Mouse (Mus musculus): ENCODE results near the gene Ect2. TPM values are rescaled to one million over a fixed set of nuclear protein-coding genes. Genes with fewer than 3 reads are reported as not detected.

Ect2 gene
- total and polyA plus RNA-seq, 2 experiments: 0.56 to 1.8 TPM

- Histone ChIP-seq H3K4me3 (ENCODE audit: insufficient read depth, low read depth, low read length) (no peak overlapping the region), H3K27ac (replicated peaks; ENCODE audit: insufficient read depth, low read depth, low read length) (no peak overlapping the region), H3K9ac (ENCODE audit: low read depth, low read length) (no peak overlapping the region), H3K36me3 (ENCODE audit: control insufficient read depth, insufficient read depth, low read length) (no peaks in the 10 kb centered on the region), H3K27me3 (ENCODE audit: control insufficient read depth, insufficient read depth, low read length) (no peaks in the 10 kb centered on the region), H3K4me1 (ENCODE audit: control insufficient read depth, insufficient read depth, low read length) (no peaks in the 10 kb centered on the region), H3K79me2 (ENCODE audit: control insufficient read depth, insufficient read depth, low read length) (no peaks in the 10 kb centered on the region)
- TF ChIP-seq POLR2A (IDR thresholded peaks at IDR 0.05; ENCODE audit: extremely low read depth, insufficient read depth, low read length) (no peak), CTCF (IDR thresholded peaks at IDR 0.05; ENCODE audit: low read depth, low read length) (no peak)
- DNase-seq (ENCODE audit: extremely low read depth, low read depth, low spot score): no peak
- WGBS: 94% methylated on average over 4 of the region's 4 CpGs
These were observed 44.6 kb downstream of the Ect2 start for GRCm38 (mm10) chr3:27109109-27109508.

GRCm38 (mm10) chr3:27107142-27107541 lies 46.5 kb downstream of the Ect2 start:
- no peak overlapping the region for H3K27ac ChIP-seq (replicated peaks; ENCODE audit: insufficient read depth, low read depth, low read length)
- no peak for DNase-seq (ENCODE audit: extremely low read depth, low read depth, low spot score)
- TF ChIP-seq POLR2A (IDR thresholded peaks at IDR 0.05; ENCODE audit: extremely low read depth, insufficient read depth, low read length): no peak
- TF ChIP-seq CTCF (IDR thresholded peaks at IDR 0.05; ENCODE audit: low read depth, low read length): no peak
- H3K79me2 ChIP-seq (ENCODE audit: control insufficient read depth, insufficient read depth, low read length): no peaks in the 10 kb centered on the region
- no peaks in the 10 kb centered on the region for H3K27me3 ChIP-seq (ENCODE audit: control insufficient read depth, insufficient read depth, low read length)
- H3K9ac ChIP-seq (ENCODE audit: low read depth, low read length): no peak overlapping the region
- H3K4me1 ChIP-seq (ENCODE audit: control insufficient read depth, insufficient read depth, low read length): no peaks in the 10 kb centered on the region
- WGBS: 87% methylated on average over 6 of the region's 6 CpGs
- no peak overlapping the region for H3K4me3 ChIP-seq (ENCODE audit: insufficient read depth, low read depth, low read length)
- H3K36me3 ChIP-seq (ENCODE audit: control insufficient read depth, insufficient read depth, low read length): no peaks in the 10 kb centered on the region

- no peaks in the 10 kb centered on the region for H3K36me3 ChIP-seq (ENCODE audit: control insufficient read depth, insufficient read depth, low read length)
- H3K9ac ChIP-seq (ENCODE audit: low read depth, low read length): no peak overlapping the region
- 91% methylated on average over 6 of the region's 6 CpGs for WGBS
- no peak overlapping the region for H3K27ac ChIP-seq (replicated peaks; ENCODE audit: insufficient read depth, low read depth, low read length)
- TF ChIP-seq CTCF (IDR thresholded peaks at IDR 0.05; ENCODE audit: low read depth, low read length): no peak
- TF ChIP-seq POLR2A (IDR thresholded peaks at IDR 0.05; ENCODE audit: extremely low read depth, insufficient read depth, low read length): no peak
- no peaks in the 10 kb centered on the region for H3K4me1 ChIP-seq (ENCODE audit: control insufficient read depth, insufficient read depth, low read length)
- no peak for DNase-seq (ENCODE audit: extremely low read depth, low read depth, low spot score)
- no peak overlapping the region for H3K4me3 ChIP-seq (ENCODE audit: insufficient read depth, low read depth, low read length)
- no peaks in the 10 kb centered on the region for H3K79me2 ChIP-seq (ENCODE audit: control insufficient read depth, insufficient read depth, low read length)
- H3K27me3 ChIP-seq (ENCODE audit: control insufficient read depth, insufficient read depth, low read length): no peaks in the 10 kb centered on the region
These were observed 50.7 kb downstream of the Ect2 start for GRCm38 (mm10) chr3:27102965-27103364.

GRCm38 (mm10) chr3:27098633-27099032 lies 55.0 kb downstream of the Ect2 start:
- no peak for TF ChIP-seq CTCF (IDR thresholded peaks at IDR 0.05; ENCODE audit: low read depth, low read length)
- no peak for TF ChIP-seq POLR2A (IDR thresholded peaks at IDR 0.05; ENCODE audit: extremely low read depth, insufficient read depth, low read length)
- Histone ChIP-seq H3K4me3 (ENCODE audit: insufficient read depth, low read depth, low read length) (no peak overlapping the region), H3K79me2 (ENCODE audit: control insufficient read depth, insufficient read depth, low read length) (no peaks in the 10 kb centered on the region), H3K27ac (replicated peaks; ENCODE audit: insufficient read depth, low read depth, low read length) (no peak overlapping the region), H3K9ac (ENCODE audit: low read depth, low read length) (no peak overlapping the region), H3K4me1 (ENCODE audit: control insufficient read depth, insufficient read depth, low read length) (no peaks in the 10 kb centered on the region), H3K27me3 (ENCODE audit: control insufficient read depth, insufficient read depth, low read length) (no peaks in the 10 kb centered on the region), H3K36me3 (ENCODE audit: control insufficient read depth, insufficient read depth, low read length) (no peaks in the 10 kb centered on the region)
- 98% methylated on average over 6 of the region's 6 CpGs for WGBS
- no peak for DNase-seq (ENCODE audit: extremely low read depth, low read depth, low spot score)

- Histone ChIP-seq H3K4me3 (ENCODE audit: insufficient read depth, low read depth, low read length) (no peak overlapping the region), H3K4me1 (ENCODE audit: control insufficient read depth, insufficient read depth, low read length) (no peaks in the 10 kb centered on the region), H3K27ac (replicated peaks; ENCODE audit: insufficient read depth, low read depth, low read length) (no peak overlapping the region), H3K27me3 (ENCODE audit: control insufficient read depth, insufficient read depth, low read length) (no peaks in the 10 kb centered on the region), H3K79me2 (ENCODE audit: control insufficient read depth, insufficient read depth, low read length) (no peaks in the 10 kb centered on the region), H3K9ac (ENCODE audit: low read depth, low read length) (no peak overlapping the region), H3K36me3 (ENCODE audit: control insufficient read depth, insufficient read depth, low read length) (no peaks in the 10 kb centered on the region)
- WGBS: 96% methylated on average over 6 of the region's 6 CpGs
- no peak for DNase-seq (ENCODE audit: extremely low read depth, low read depth, low spot score)
- no peak for TF ChIP-seq POLR2A (IDR thresholded peaks at IDR 0.05; ENCODE audit: extremely low read depth, insufficient read depth, low read length)
- no peak for TF ChIP-seq CTCF (IDR thresholded peaks at IDR 0.05; ENCODE audit: low read depth, low read length)
These were observed 67.5 kb downstream of the Ect2 start for GRCm38 (mm10) chr3:27086221-27086620.

- DNase-seq (ENCODE audit: extremely low read depth, low read depth, low spot score): peak; percentile 4
- no peak overlapping the region for H3K4me3 ChIP-seq (ENCODE audit: insufficient read depth, low read depth, low read length)
- no peaks in the 10 kb centered on the region for H3K27me3 ChIP-seq (ENCODE audit: control insufficient read depth, insufficient read depth, low read length)
- 90% methylated on average over 13 of the region's 13 CpGs for WGBS
- no peak overlapping the region for H3K9ac ChIP-seq (ENCODE audit: low read depth, low read length)
- H3K27ac ChIP-seq (replicated peaks; ENCODE audit: insufficient read depth, low read depth, low read length): no peak overlapping the region
- no peak for TF ChIP-seq POLR2A (IDR thresholded peaks at IDR 0.05; ENCODE audit: extremely low read depth, insufficient read depth, low read length)
- no peak for TF ChIP-seq CTCF (IDR thresholded peaks at IDR 0.05; ENCODE audit: low read depth, low read length)
- no peaks in the 10 kb centered on the region for H3K4me1 ChIP-seq (ENCODE audit: control insufficient read depth, insufficient read depth, low read length)
- no peaks in the 10 kb centered on the region for H3K79me2 ChIP-seq (ENCODE audit: control insufficient read depth, insufficient read depth, low read length)
- H3K36me3 ChIP-seq (ENCODE audit: control insufficient read depth, insufficient read depth, low read length): no peaks in the 10 kb centered on the region
These were observed 72.2 kb downstream of the Ect2 start for GRCm38 (mm10) chr3:27081229-27082060.

Data from liver, adult 2 months (tissue).